Mouse (Mus musculus) neutrophil, adult 5-6 weeks (primary cell): ENCODE data around the gene Rasl10b. TPM values are rescaled to one million over a fixed set of nuclear protein-coding genes. Genes with fewer than 3 reads are reported as not detected.

Experiments used
- ATAC-seq: fragments of 151-379, 151-347 bp; 2 replicates; pipeline ENCODE4 v1.8.0; 2017; ENCODE audit warnings: mild to moderate bottlenecking, moderate TSS enrichment; ENCODE audit not compliant: insufficient number of reproducible peaks, poor library complexity, low FRiP score, severe bottlenecking; ENCODE audit errors: extremely low read depth
- total RNA-seq: library from RNA; stranded (forward); fragments of 200-1000 nt; gene quantifications from 2 replicates; pipeline ENCODE4 v1.2.3, GENCODE M21; 2017

Rasl10b gene
- total RNA-seq, 1 experiment from 2014 or later = 1.0 TPM

- peak; percentile 45; the same call in 1 of the 2 replicates for ATAC-seq
Measured at GRCm38 (mm10) chr11:83424681-83425080, 15.7 kb downstream of the Rasl10b start.

- ATAC-seq = peak; percentile 67
Measured at GRCm38 (mm10) chr11:83426964-83427363, 18.0 kb downstream of the Rasl10b start.

- ATAC-seq = no peak
Measured at GRCm38 (mm10) chr11:83429355-83429754, 20.4 kb downstream of the Rasl10b start, which contains the start of gene Gas2l2. Gene Gas2l2 (minus strand): TSS chr11:83429455.

GRCm38 (mm10) chr11:83432533-83432932 is 23.6 kb downstream of the Rasl10b start:
- ATAC-seq = no peak

GRCm38 (mm10) chr11:83437377-83437776 is 28.4 kb downstream of the Rasl10b start, which contains the start of gene 1700020L24Rik:
Gene 1700020L24Rik (plus strand): TSS chr11:83437677.
- no peak for ATAC-seq

- ATAC-seq = no peak
Measured at GRCm38 (mm10) chr11:83439426-83440060, 30.6 kb downstream of the Rasl10b start.

- ATAC-seq = peak; percentile 73
Measured at GRCm38 (mm10) chr11:83440081-83441064, 31.4 kb downstream of the Rasl10b start.

GRCm38 (mm10) chr11:83441235-83441634 is 32.3 kb downstream of the Rasl10b start:
- ATAC-seq = no peak

GRCm38 (mm10) chr11:83442596-83443267 is 33.8 kb downstream of the Rasl10b start:
- ATAC-seq = peak; percentile 32; the same call in 1 of the 2 replicates

- no peak for ATAC-seq
Measured at GRCm38 (mm10) chr11:83443824-83444223, 34.9 kb downstream of the Rasl10b start.

GRCm38 (mm10) chr11:83445001-83445400 is 36.1 kb downstream of the Rasl10b start:
- ATAC-seq = peak; percentile 36; the same call in 1 of the 2 replicates

GRCm38 (mm10) chr11:83447612-83448011 is 38.7 kb downstream of the Rasl10b start:
- ATAC-seq = no peak

GRCm38 (mm10) chr11:83448021-83448926 is 39.3 kb downstream of the Rasl10b start:
- ATAC-seq = no peak

- no peak for ATAC-seq
Measured at GRCm38 (mm10) chr11:83448927-83449236, 39.9 kb downstream of the Rasl10b start.

- no peak for ATAC-seq
Measured at GRCm38 (mm10) chr11:83449298-83449697, 40.4 kb downstream of the Rasl10b start.

- no peak for ATAC-seq
Measured at GRCm38 (mm10) chr11:83450550-83450949, 41.6 kb downstream of the Rasl10b start.

GRCm38 (mm10) chr11:83451281-83451680 is 42.3 kb downstream of the Rasl10b start:
- no peak for ATAC-seq

GRCm38 (mm10) chr11:83454548-83454947 is 45.6 kb downstream of the Rasl10b start:
- no peak for ATAC-seq
